Mouse (Mus musculus) thymus, postnatal 36 days (tissue): ENCODE results near the gene Rcan2.
A peak's percentile ranks its signal among the peaks of the same experiment; 100 is the strongest.
"Not testable (repeated sequence)": the region's sequence is repeated elsewhere in the genome, so short reads cannot be mapped to it uniquely, and the experiment has no call there.

Experiments
- DNase-seq, 2 experiments: peaks; one replicate each; pipeline ENCODE4 v3.0.0; 2022; ENCODE audit warnings: mixed read lengths in 2 of 2

Gene Rcan2

GRCm38 (mm10) chr17:43801077-43801476 lies at the start of gene Rcan2:
Rcan2 (plus strand) TSS chr17:43801351.
- DNase-seq = peak; percentile 51 to 53

GRCm38 (mm10) chr17:43752811-43753210 lies 48.3 kb upstream of the Rcan2 start:
- DNase-seq = no peak

GRCm38 (mm10) chr17:43754687-43755086 lies 46.5 kb upstream of the Rcan2 start:
- DNase-seq = no peak

- no peak for DNase-seq
Measured at GRCm38 (mm10) chr17:43758607-43759259, 42.4 kb upstream of the Rcan2 start.

- DNase-seq = no peak
Measured at GRCm38 (mm10) chr17:43784531-43784930, 16.6 kb upstream of the Rcan2 start.

GRCm38 (mm10) chr17:43788222-43788621 lies 12.9 kb upstream of the Rcan2 start:
- no peak for DNase-seq

- no peak for DNase-seq
Measured at GRCm38 (mm10) chr17:43789376-43789775, 11.8 kb upstream of the Rcan2 start.

- DNase-seq = no peak
Measured at GRCm38 (mm10) chr17:43791751-43792150, 9.4 kb upstream of the Rcan2 start.

- DNase-seq = no peak
Measured at GRCm38 (mm10) chr17:43794731-43795280, 6.3 kb upstream of the Rcan2 start.

GRCm38 (mm10) chr17:43801595-43802373 lies 633 bp downstream of the Rcan2 start:
- peak; percentile 11 to 20 for DNase-seq

- no peak for DNase-seq
Measured at GRCm38 (mm10) chr17:43802414-43802813, 1.3 kb downstream of the Rcan2 start.

- DNase-seq = no peak
Measured at GRCm38 (mm10) chr17:43803111-43803510, 2.0 kb downstream of the Rcan2 start.

GRCm38 (mm10) chr17:43803764-43804163 lies 2.6 kb downstream of the Rcan2 start:
- no peak for DNase-seq

- DNase-seq = no peak
Measured at GRCm38 (mm10) chr17:43806841-43807240, 5.7 kb downstream of the Rcan2 start.

- no peak for DNase-seq
Measured at GRCm38 (mm10) chr17:43811453-43811852, 10.3 kb downstream of the Rcan2 start.

GRCm38 (mm10) chr17:43815376-43815775 lies 14.2 kb downstream of the Rcan2 start:
- DNase-seq = no peak

- no peak for DNase-seq
Measured at GRCm38 (mm10) chr17:43816480-43816879, 15.3 kb downstream of the Rcan2 start.

- no peak for DNase-seq
Measured at GRCm38 (mm10) chr17:43817171-43817570, 16.0 kb downstream of the Rcan2 start.

- no peak for DNase-seq
Measured at GRCm38 (mm10) chr17:43818390-43818789, 17.2 kb downstream of the Rcan2 start.

GRCm38 (mm10) chr17:43820904-43821303 lies 19.8 kb downstream of the Rcan2 start:
- DNase-seq = no peak

GRCm38 (mm10) chr17:43822207-43822606 lies 21.1 kb downstream of the Rcan2 start:
- no peak for DNase-seq

- DNase-seq = no peak
Measured at GRCm38 (mm10) chr17:43822630-43823029, 21.5 kb downstream of the Rcan2 start.

- no peak for DNase-seq
Measured at GRCm38 (mm10) chr17:43824781-43825410, 23.7 kb downstream of the Rcan2 start.

GRCm38 (mm10) chr17:43825411-43825785 lies 24.2 kb downstream of the Rcan2 start:
- not testable (repeated sequence) for DNase-seq
